Mouse (Mus musculus): Measurements from ENCODE around the gene Mapk3.

DNA sequence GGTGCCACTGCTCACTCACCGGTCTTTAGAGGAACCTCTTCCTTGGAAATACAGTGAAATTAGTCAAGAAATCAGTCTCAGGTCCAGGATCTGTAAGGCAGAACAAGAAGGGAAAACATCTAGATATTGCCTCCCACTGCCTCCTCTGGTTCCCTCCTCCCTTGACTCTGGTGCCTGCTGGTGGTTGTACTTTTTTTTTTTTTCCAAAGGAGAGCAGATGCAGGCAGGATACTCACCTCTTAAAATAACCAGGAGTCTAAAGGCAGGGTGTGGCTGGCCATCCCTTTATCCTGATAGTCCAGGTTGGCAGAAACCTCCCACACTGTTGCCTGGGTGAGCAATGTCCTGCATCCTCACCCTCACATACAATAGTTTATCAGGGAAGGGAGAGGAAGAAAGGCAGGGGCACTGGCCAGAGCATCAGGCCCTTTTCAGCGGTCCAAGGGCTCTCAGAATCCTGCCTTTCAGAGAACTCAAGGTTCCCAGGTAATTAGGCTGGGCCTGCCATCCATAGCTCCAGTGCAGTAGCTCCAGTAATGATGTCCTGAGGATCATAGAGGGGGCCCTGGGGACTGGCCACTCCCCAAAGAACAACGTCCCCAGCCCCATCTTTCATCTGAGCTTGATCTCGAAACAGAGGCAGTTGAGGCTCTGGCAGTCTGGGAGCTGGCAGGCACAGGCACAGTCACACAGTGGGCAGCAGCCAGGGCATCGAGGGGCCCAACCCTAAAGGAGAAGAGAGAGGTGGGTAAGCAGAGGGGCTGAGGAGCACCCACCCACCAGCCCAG is 41.1 kb downstream of the Mapk3 start:
- TF ChIP-seq CTCF (IDR thresholded peaks at IDR 0.05; ENCODE audit: borderline replicate concordance, control insufficient read depth, extremely low read depth, insufficient read depth, low read length, poor library complexity) (no peak), POLR2A (IDR thresholded peaks at IDR 0.05; ENCODE audit: control insufficient read depth, extremely low read depth, insufficient read depth, low read length, poor library complexity) (no peak)
